Mouse (Mus musculus) limb, embryonic 11.5 days (tissue): Measurements from ENCODE around the gene Garem2. TPM values are rescaled to one million over a fixed set of nuclear protein-coding genes. Genes with fewer than 3 reads are reported as not detected.

Experiments
- ATAC-seq: fragments of 200-750 bp; cut with Nextera tagmentation; 2 replicates; pipeline ENCODE4 v1.8.0; 2017; ENCODE audit warnings: low read depth; ENCODE audit not compliant: insufficient number of reproducible peaks, low FRiP score, low TSS enrichment
- DNase-seq: peaks from one replicate; pipeline ENCODE4 v3.0.0-alpha.2; 2015; ENCODE audit warnings: low spot score
- H3K27ac ChIP-seq: fragments of 300-500 bp; sonication (generic); replicated peaks from 2 replicates; pipeline ENCODE4 v1.5.1; 2014; ENCODE audit warnings: low read depth, mild to moderate bottlenecking, low read length
- H3K27me3 ChIP-seq: fragments of 300-500 bp; sonication (generic); 2 replicates; pipeline ENCODE4 v1.6.1; 2014; ENCODE audit warnings: mild to moderate bottlenecking, low read length, mixed read lengths; ENCODE audit not compliant: control insufficient read depth, insufficient read depth
- H3K36me3 ChIP-seq: fragments of 300-500 bp; sonication (generic); 2 replicates; pipeline ENCODE4 v1.6.1; 2014; ENCODE audit warnings: mild to moderate bottlenecking, low read length, moderate library complexity, mixed read lengths; ENCODE audit not compliant: control insufficient read depth, insufficient read depth
- H3K4me1 ChIP-seq: fragments of 300-500 bp; sonication (generic); 2 replicates; pipeline ENCODE4 v1.6.1; 2014; ENCODE audit warnings: low read length, mixed read lengths; ENCODE audit not compliant: control insufficient read depth, insufficient read depth
- H3K4me2 ChIP-seq: fragments of 300-500 bp; sonication (generic); 2 replicates; pipeline ENCODE4 v1.6.1; 2014; ENCODE audit warnings: low read depth, mild to moderate bottlenecking, moderate library complexity; ENCODE audit not compliant: severe bottlenecking
- H3K4me3 ChIP-seq: fragments of 300-500 bp; sonication (generic); 2 replicates; pipeline ENCODE4 v1.5.1; 2014; ENCODE audit warnings: low read depth, low read length
- H3K9ac ChIP-seq: fragments of 300-500 bp; sonication (generic); 2 replicates; pipeline ENCODE4 v1.6.1; 2014; ENCODE audit warnings: mild to moderate bottlenecking, low read length
- H3K9me3 ChIP-seq: fragments of 300-500 bp; sonication (generic); 2 replicates; pipeline ENCODE4 v1.6.1; 2016; ENCODE audit warnings: low read length; ENCODE audit not compliant: control insufficient read depth
- WGBS: fragments of 180-500 bp; shearing (Covaris S2); extraction: QIAGEN DNeasy Blood & Tissue Kit; methylation state at CpG from one replicate; pipeline ENCODE4 v1.1.7; 2014; 5-methylcytosine and 5-hydroxymethylcytosine counted together
- polyA plus RNA-seq: library from polyadenylated mRNA; unstranded; fragments of >200 nt; fragmentation: Nextera tagmentation; extraction: Ambion mirVana; gene quantifications from 2 replicates; pipeline ENCODE4 v1.2.1, GENCODE M21; 2014

The Garem2 gene
- polyA plus RNA-seq, 1 experiment from 2014 or later = 0.44 TPM

- Histone ChIP-seq H3K4me1 (no peaks in the 10 kb centered on the region), H3K27me3 (no peaks in the 10 kb centered on the region), H3K9me3 (no peaks in the 10 kb centered on the region), H3K4me3 (no peak overlapping the region), H3K9ac (no peak overlapping the region), H3K4me2 (no peak overlapping the region), H3K36me3 (peaks cover 4% of the 10 kb centered on the region; the same call in 1 of the 2 replicates), H3K27ac (no peak overlapping the region)
- no peak for ATAC-seq
- 94% methylated on average over 6 of the region's 6 CpGs for WGBS
- DNase-seq = no peak
These were observed 23.7 kb downstream of the Garem2 start for GRCm38 (mm10) chr5:30128680-30129079.

- Histone ChIP-seq H3K4me3 (no peak overlapping the region), H3K9me3 (no peaks in the 10 kb centered on the region), H3K4me2 (no peak overlapping the region), H3K4me1 (no peaks in the 10 kb centered on the region), H3K36me3 (peaks cover 6% of the 10 kb centered on the region), H3K27me3 (no peaks in the 10 kb centered on the region), H3K27ac (no peak overlapping the region), H3K9ac (no peak overlapping the region)
- ATAC-seq = no peak
- WGBS = 94% methylated on average over 4 of the region's 4 CpGs
- DNase-seq = no peak
These were observed 26.3 kb downstream of the Garem2 start for GRCm38 (mm10) chr5:30131246-30131645.

- 95% methylated on average over 2 of the region's 2 CpGs for WGBS
- Histone ChIP-seq H3K4me3 (no peak overlapping the region), H3K4me1 (no peaks in the 10 kb centered on the region), H3K27me3 (no peaks in the 10 kb centered on the region), H3K27ac (no peak overlapping the region), H3K36me3 (peaks cover 6% of the 10 kb centered on the region), H3K9me3 (no peaks in the 10 kb centered on the region), H3K4me2 (no peak overlapping the region), H3K9ac (no peak overlapping the region)
- DNase-seq (no peak), ATAC-seq (no peak)
These were observed 27.2 kb downstream of the Garem2 start for GRCm38 (mm10) chr5:30132173-30132572.

- DNase-seq (no peak), ATAC-seq (no peak)
- H3K4me3 ChIP-seq = no peak overlapping the region
- no peaks in the 10 kb centered on the region for H3K9me3 ChIP-seq
- H3K4me1 ChIP-seq = no peaks in the 10 kb centered on the region
- peaks cover 4% of the 10 kb centered on the region; the same call in 1 of the 2 replicates for H3K36me3 ChIP-seq
- H3K27ac ChIP-seq = no peak overlapping the region
- WGBS = 91% methylated on average over 11 of the region's 11 CpGs
- no peak overlapping the region for H3K4me2 ChIP-seq
- no peak overlapping the region for H3K9ac ChIP-seq
- H3K27me3 ChIP-seq = no peaks in the 10 kb centered on the region
These were observed 30.8 kb downstream of the Garem2 start for GRCm38 (mm10) chr5:30135711-30136231.

- peaks cover 6% of the 10 kb centered on the region; the same call in 1 of the 2 replicates for H3K36me3 ChIP-seq
- ATAC-seq = no peak
- H3K27me3 ChIP-seq = no peaks in the 10 kb centered on the region
- no peak for DNase-seq
- H3K27ac ChIP-seq = no peak overlapping the region
- H3K4me1 ChIP-seq = no peaks in the 10 kb centered on the region
- no peaks in the 10 kb centered on the region for H3K9me3 ChIP-seq
- no peak overlapping the region for H3K4me3 ChIP-seq
- H3K9ac ChIP-seq = no peak overlapping the region
- 91% methylated on average over 9 of the region's 9 CpGs for WGBS
- no peak overlapping the region for H3K4me2 ChIP-seq
These were observed 32.3 kb downstream of the Garem2 start for GRCm38 (mm10) chr5:30137271-30137670.

DNA sequence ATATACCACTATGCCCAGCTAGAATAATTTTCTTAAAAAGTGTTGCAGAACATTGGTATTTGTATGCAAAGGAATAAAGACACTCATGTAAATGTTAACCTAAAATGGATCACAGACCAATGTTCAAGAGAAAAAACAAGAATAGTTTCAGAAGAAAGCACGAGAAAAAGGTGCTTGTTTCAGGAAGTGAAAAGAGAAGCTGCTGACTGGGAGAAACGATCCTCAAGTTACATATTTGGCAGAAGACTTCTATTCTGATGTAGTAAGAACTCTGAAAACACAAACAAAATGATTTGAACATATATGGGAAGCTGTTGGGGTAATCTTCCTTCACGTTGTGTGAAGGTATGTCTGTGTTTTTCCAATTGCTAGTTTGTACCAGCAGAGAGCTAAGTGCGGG lies 33.2 kb downstream of the Garem2 start:
- ATAC-seq (no peak), DNase-seq (no peak)
- no peaks in the 10 kb centered on the region for H3K4me1 ChIP-seq
- H3K27me3 ChIP-seq = no peaks in the 10 kb centered on the region
- H3K36me3 ChIP-seq = peaks cover 7% of the 10 kb centered on the region; the same call in 1 of the 2 replicates
- H3K4me2 ChIP-seq = no peak overlapping the region
- no peaks in the 10 kb centered on the region for H3K9me3 ChIP-seq
- WGBS = 88% methylated on average over 4 of the region's 4 CpGs
- no peak overlapping the region for H3K4me3 ChIP-seq
- H3K27ac ChIP-seq = no peak overlapping the region
- no peak overlapping the region for H3K9ac ChIP-seq

GRCm38 (mm10) chr5:30146526-30146925 lies 41.6 kb downstream of the Garem2 start:
- Histone ChIP-seq H3K4me1 (no peaks in the 10 kb centered on the region), H3K4me3 (no peak overlapping the region), H3K27me3 (no peaks in the 10 kb centered on the region), H3K9ac (no peak overlapping the region), H3K27ac (no peak overlapping the region), H3K9me3 (no peaks in the 10 kb centered on the region), H3K4me2 (no peak overlapping the region), H3K36me3 (peaks cover 3% of the 10 kb centered on the region; the same call in 1 of the 2 replicates)
- 94% methylated on average over 6 of the region's 6 CpGs for WGBS
- ATAC-seq = no peak
- no peak for DNase-seq

GRCm38 (mm10) chr5:30148133-30148920 lies 43.4 kb downstream of the Garem2 start:
- no peaks in the 10 kb centered on the region for H3K36me3 ChIP-seq
- H3K9me3 ChIP-seq = no peaks in the 10 kb centered on the region
- no peak overlapping the region for H3K9ac ChIP-seq
- no peak overlapping the region for H3K27ac ChIP-seq
- no peak overlapping the region for H3K4me3 ChIP-seq
- no peaks in the 10 kb centered on the region for H3K4me1 ChIP-seq
- H3K4me2 ChIP-seq = no peak overlapping the region
- ATAC-seq (no peak), DNase-seq (no peak)
- no peaks in the 10 kb centered on the region for H3K27me3 ChIP-seq
- 89% methylated on average over 5 of the region's 5 CpGs for WGBS
